Mouse (Mus musculus): ENCODE measurements around the gene Myh6.

DNA sequence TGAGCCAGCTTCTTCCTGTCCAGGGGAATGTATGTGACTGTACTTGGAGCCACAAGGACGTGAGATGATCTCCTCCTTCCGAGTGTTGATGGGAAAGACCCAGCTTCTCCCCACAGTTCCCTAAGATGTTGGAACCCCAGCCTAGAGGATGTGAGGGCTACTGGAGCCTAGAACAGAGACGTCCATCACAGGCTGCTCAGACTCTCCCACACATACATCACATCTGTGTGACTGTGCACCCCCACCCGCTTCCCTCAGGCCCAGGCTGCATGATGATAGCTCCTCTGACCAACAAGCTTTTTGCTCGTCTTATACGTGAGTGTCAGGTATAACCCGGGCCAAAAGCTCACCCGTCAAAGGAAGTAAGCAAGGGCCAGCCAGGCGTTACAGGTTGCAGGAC, 17.9 kb downstream of the Myh6 start:
- TF ChIP-seq CTCF (IDR thresholded peaks at IDR 0.05) (no peak), EP300 (IDR thresholded peaks at IDR 0.05) (no peak)
